Mouse (Mus musculus): Measurements from ENCODE around the gene Psip1. TPM values are rescaled to one million over a fixed set of nuclear protein-coding genes. Genes with fewer than 3 reads are reported as not detected.

Psip1 gene
- total RNA-seq, 2 experiments from 2014 or later, result 204 to 211 TPM

DNA sequence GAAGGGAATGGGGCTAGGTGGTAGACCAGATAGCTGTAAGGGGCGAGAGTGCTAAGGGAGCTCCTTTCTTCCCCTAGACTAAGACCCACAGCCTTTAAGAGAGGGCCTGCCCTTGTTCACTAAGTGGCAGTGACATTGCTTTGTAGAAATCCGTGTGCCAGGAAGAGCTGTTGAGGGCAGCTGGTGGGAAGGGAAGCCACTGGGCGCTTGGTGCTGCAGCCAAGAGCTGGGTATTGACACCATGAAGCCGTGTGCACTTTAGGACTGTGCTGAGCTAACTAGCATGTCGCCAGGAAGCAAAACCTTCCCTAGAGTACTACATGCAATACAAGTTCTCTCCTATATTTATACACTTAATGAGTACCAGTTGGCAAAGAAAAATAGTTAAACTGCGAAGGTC lies 62.6 kb downstream of the Psip1 start:
- no peak for DNase-seq (ENCODE audit: low spot score in 2 of 2)

DNA sequence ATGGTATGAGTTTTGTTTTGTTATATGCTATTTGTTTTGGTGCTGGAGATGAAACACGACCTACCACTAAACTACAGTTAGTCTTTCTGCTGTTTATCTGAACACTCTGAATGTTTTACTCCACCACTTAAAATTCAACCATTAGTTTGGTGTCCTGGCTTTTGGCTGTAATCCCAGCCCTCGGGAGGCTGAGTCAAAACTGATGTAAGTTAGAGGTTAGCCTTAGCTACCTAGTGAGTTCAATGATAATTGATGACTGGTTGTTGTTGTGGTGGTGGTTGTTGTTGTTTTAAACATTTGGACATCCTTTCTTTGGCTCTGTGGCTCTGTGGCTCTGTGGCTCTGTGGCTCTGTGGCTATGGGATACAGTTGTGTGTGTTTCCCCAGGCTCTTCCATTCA lies 67.5 kb downstream of the Psip1 start:
- no peak for DNase-seq (ENCODE audit: low spot score in 2 of 2)

DNA sequence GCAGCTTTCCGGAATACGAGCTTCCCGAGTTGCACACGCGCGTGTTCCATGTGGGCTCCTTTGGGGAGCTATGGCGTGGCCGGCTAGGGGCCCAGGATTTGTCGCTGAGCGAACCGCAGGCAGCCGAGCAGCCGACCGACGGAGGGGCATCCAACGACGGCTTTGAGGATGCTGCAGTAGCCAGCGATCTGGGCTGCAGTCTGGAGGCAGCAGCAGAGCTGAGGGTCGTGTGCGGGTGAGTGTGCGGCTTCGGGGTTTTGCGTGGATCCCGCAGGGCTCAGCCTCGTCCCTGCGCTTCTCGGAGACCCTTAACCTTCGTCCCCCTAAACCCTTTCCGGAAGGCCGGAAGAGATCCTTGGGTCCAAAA lies 68.5 kb downstream of the Psip1 start:
- DNase-seq (ENCODE audit: low spot score in 2 of 2), result peak in 1 of 2 experiments; percentile 17

DNA sequence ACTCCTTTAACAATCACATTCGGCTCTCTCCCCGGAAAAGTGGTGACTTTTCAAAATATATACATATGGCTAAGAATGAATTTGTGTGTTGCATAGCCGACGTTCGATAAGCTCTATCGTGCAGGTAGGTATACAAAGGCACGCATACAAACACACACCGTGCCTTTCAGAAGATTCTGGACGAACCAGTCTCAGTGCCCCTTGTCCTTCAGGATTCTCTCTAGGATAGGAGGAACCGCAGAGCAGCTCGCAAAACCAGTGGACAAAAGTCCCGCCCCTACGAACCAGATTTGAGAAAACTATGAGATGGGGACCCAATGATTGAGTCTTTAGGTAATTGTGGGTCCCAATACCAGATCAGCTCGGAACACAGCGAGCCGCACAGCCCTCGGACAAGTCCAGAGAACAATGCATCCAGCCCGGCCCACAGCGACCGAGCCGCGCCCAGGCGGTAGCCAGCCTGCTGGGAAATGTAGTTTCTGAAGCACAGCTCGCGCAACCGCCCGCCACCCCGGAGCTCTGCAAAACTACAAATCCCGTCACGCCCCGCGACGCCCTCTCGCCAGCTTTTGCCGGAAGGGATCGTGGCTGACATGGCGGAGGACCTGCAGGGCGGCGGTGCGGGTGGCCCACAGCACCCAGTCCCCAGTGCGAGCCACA lies 69.0 kb downstream of the Psip1 start, which contains the start of gene Snapc3:
Gene Snapc3 (plus strand): TSS at position 565 of the 660 bp plus-strand sequence.
- DNase-seq (ENCODE audit: low spot score in 2 of 2), result peak; percentile 96 to 97

DNA sequence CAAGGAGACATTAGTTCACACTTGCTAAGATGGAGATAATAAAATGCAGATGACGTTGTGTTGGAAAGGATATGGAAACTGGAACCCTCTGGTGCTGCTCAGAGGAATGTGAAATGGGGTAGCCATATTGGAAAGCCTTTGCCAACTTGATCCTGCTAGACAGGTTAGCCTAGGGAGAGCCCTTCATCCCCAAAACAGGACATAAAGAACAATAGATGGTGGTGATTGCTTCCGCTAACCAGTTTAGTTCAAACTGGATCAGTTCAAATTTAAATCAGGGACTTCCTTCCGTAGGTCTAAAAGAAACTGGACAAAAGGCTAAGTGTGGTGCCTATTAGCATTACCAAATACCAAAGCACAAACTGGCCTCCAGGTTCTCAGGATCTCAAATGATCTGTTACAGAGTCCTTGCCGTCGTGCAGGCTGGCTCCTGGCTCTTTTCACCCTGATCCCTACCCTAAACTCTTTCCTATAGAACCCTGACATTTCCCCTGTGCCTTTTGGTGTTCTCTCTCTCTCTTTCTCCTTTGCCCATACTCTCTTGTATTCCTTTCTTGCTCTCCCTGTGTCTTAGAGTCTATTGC lies 71.9 kb downstream of the Psip1 start:
- no peak for DNase-seq (ENCODE audit: low spot score in 2 of 2)

DNA sequence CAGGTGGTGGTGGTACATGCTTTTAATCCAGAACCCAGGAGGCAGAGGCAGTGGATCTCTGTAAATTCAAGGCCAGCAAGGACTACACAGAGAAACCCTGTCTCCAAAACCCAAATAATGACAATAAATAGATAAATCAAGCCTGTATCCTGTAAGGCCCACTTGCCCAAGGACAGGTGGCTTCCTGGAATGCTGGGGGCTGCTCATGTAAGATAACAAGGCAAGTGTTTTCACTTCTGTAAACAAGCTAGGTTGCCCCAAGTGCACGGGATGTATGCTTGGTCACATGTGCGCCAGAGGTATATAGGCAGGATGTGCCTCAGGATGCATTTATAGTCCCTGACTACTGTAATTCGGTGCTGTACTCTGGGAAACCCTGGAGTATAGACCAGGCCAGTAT lies 74.2 kb downstream of the Psip1 start:
- no peak for DNase-seq (ENCODE audit: low spot score in 2 of 2)

DNA sequence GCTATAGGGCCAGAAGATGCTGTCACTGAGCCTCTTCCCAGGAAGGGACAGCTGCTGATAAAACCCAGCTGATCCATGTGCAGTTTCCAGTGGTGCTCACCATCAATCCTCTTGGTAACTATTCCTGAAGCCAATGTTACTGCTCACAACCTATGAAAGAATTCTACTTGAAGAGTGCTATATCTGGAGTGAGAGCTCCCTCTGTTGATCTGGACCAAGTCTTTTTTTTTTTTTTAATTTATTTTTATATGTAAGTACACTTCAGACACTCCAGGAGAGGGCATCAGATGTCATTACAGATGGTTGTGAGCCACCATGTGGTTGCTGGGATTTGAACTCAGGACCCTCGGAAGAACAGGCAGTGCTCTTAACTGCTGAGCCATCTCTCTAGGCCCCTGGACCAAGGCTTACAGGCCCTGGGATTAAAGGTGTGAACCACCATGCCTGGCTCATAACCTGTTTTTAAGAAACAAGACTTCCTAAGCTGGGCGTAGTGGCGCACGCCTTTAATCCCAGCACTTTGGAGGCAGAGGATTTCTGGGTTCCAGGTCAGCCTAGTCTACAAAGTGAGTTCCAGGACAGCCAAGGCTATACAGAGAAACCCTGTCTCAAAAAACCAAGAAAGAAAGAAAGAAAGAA lies 76.3 kb downstream of the Psip1 start:
- peak in 1 of 2 experiments; percentile 39 for DNase-seq (ENCODE audit: low spot score in 2 of 2)

DNA sequence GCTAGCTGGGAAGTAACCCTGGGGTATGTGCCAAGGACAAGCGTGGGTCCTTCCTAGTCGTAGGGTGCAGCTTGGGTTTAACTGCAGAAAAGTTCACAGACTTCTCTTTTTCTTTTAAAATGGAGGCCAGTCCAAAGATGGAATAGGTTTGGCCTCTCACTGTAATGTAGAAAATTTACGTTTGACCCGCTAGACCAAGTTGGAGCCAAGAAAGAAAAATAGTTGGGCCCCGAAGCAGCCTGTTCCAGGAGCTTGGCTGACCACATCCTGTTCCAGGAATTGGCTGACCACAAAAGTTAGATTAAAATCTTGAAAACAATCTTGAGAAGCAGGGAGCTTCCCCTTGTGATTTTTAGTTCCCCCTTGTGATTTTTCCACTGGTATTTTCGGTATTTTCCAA lies 78.6 kb downstream of the Psip1 start:
- no peak for DNase-seq (ENCODE audit: low spot score in 2 of 2)

Other genes with a start within 250 kb of the Psip1 start
- 10 to 100 TPM; 34.1 to 36.4 TPM for gene Ttc39b, start 162.2 kb downstream of the Psip1 start, total RNA-seq (2021)
- gene Snapc3, start 68.7 kb downstream of the Psip1 start, total RNA-seq (2021), result 10 to 100 TPM; 37.5 to 39.9 TPM
- 1 to 10 TPM; 4.0 to 6.0 TPM for gene Ccdc171, start 39.1 kb upstream of the Psip1 start, total RNA-seq (2021)

Measured in layer of hippocampus, adult 18-20 months (tissue).